Mouse (Mus musculus): ENCODE measurements around the gene 1700028P14Rik. TPM values are rescaled to one million over a fixed set of nuclear protein-coding genes. Genes with fewer than 3 reads are reported as not detected.

Gene 1700028P14Rik
- polyA plus RNA-seq, 1 experiment from 2014 or later = 0.38 TPM

DNA sequence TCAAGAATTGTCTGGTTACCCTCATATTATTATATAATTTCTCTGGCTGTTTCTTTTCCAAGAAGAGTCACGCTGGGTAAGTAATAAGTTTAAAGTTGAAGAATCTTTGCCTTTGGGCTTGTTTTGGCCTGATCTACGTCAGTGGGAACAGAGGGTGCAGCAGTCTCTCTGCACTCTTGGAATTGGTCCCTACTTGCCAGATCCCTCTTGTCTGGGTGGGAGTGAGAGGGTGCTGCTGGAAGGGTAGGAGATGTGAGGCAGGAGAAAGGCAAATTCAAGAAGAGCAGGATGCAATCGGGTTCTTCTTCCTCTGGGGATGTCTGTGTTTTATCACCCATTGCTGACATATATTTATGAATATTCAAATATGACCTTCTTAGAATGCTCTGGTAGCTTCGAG, 42.9 kb downstream of the 1700028P14Rik start:
- DNase-seq (ENCODE audit: low spot score) = no peak

DNA sequence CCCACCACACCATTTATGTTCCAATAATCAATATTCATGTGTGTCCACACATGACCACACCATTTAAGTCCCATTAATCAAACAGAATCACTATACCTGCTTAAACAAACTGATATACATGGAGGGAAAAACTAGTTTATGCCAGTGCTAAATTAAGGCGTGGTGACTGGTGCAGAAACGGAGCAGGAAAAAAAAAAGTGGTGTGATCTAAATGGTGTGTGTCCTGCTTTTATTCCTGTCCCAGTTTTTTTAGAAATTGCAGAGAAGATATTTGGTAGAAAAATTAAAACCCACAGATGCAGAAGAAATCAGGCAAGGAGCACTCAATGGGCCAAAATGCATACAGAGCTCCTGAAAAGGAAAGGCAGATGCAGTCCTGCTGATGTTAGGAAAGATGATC, 44.7 kb downstream of the 1700028P14Rik start:
- no peak for DNase-seq (ENCODE audit: low spot score)

DNA sequence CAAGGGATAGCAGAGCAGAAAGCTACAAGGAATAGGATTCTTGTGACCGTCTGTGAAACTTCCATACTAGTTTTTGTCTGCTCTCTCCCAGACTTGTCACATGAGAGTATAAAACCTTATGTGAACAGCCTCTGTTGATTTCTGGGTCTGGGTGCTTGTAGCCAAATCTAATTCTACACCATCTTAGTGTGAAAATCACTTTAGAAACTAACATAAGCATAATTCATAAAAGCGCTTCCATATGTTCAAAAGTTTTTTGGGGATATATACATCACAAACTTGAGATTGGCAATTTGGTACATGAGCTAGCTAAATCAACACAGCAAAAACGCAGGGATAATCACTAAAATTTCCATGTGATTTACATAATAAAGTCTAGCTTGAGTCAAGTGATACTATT, 57.7 kb downstream of the 1700028P14Rik start:
- DNase-seq (ENCODE audit: low spot score) = no peak

DNA sequence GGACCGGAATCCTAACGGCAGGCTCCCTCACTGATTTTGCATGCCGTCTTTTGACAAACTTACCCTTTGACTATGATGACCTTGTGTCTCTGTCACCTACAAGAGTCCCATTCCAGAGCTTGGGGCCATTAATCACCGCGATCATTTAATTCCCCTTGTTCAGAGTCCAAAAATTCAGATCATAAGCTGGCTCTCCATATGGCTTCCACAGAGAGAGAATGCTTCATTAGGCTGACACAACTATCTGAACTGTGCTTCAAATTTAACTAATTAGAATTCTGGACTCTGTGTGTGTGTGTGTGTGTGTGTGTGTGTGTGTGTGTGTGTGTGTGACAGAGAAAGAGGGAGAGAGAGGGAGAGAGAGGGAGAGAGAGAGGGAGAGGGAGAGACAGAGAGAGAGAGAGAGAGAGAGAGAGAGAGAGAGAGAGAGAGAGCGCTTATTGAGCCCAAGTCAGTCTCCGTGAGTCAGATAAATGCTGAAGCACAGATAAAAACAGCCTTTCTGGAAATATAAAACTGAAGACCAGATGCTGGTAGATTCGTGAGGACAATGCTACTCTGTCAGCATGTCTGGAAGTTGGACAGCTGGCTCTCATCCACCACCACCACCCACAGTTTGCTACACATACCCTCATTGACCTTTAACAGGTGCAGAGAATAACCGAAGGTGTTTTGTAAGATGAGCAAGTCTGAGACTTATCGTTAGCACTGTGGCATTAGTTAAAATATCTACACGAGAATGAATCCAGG, 73.8 kb downstream of the 1700028P14Rik start:
- no peak for DNase-seq (ENCODE audit: low spot score)

DNA sequence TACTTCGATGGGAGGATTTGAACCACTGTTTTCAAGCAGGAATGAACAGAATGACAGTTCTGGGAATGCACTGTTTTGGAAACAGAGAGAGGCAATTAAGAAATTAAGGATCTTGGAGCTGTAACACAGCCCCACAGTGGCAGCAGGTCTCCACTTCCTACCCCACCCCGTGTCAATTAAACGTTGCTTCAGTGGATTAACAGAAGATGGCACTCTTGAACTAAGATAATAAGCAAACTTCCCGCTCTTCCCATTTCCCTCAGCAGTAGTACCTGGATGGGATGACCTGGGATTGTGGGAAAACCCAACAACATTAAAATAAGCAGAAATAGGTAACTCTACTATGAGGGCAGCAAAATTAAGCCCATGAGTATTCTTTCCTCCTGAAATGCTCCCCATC, 75.9 kb downstream of the 1700028P14Rik start:
- no peak for DNase-seq (ENCODE audit: low spot score)

DNA sequence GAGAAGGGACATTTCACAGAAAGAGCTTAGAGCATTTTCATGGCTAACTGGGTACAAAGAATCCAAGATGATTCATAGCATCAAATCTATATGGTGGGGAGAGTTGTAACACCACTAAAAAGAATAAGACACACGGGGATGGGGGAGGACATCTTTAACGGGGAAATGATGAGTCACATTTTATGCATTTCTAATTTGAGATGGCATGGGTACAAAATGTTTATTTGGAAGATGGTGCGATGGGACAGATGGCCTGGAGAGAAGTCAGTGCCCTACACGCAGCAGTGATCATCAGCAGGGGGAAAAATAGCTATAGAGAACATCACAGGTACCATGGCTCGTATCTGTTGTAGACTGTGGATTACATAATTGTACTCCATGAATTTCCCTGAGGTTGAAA, 88.9 kb downstream of the 1700028P14Rik start:
- no peak for DNase-seq (ENCODE audit: low spot score)

DNA sequence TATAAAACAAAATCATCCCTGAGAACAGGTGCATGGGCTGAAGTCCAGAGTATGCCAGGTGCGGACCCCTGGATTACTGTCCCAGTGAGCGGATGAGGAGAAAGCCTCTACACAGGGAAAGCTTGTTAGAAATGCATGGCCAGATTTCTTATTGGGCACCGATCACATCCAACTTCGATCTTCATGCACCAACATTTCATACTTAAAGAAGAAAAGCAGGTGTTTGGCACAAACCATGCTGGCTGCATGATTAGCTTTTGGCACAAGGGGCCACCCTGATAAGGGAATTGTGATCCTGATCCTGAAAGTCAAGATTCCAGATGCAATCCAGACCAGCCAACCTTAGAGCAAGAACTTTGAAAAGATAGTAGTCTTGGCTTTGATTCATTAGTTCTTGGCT, 90.0 kb downstream of the 1700028P14Rik start:
- DNase-seq (ENCODE audit: low spot score) = no peak

DNA sequence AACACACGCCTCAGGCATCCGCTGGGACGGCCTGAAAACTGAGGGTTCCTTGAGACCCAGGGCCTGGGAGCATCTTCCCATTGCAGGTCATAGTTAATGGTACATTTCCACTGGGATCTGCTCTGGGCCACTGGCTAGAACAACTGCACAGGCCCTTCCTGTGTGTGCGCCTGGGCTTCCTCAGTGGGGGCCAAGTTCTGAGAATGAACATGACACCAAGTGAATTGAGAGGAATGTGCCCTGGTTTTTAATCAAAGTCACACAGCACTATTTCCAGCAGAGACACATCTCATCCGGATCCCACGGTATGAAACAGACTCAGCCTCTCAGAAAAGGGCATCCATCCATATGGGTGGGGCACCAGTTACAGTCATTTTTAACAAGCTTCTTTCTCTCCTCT, 90.6 kb downstream of the 1700028P14Rik start:
- DNase-seq (ENCODE audit: low spot score) = no peak

DNA sequence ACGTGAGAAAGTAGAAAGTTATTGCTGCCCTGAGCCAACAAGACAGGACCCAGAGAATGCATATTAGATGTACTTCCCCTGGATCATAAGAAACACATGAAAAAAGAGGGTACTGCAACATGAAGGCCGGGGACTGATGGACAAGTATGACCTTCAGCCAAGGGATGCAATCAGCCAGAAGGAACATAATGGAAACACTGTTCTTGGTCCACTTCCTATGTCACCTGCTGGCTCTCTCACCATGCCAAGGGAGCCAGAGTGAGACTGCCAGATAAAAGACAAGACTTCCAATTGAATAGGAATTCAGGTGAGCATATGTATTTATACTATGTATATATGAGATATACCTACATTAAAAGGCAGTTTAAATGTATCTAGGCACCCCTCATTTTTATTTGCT, 99.2 kb downstream of the 1700028P14Rik start:
- no peak for DNase-seq (ENCODE audit: low spot score)

DNA sequence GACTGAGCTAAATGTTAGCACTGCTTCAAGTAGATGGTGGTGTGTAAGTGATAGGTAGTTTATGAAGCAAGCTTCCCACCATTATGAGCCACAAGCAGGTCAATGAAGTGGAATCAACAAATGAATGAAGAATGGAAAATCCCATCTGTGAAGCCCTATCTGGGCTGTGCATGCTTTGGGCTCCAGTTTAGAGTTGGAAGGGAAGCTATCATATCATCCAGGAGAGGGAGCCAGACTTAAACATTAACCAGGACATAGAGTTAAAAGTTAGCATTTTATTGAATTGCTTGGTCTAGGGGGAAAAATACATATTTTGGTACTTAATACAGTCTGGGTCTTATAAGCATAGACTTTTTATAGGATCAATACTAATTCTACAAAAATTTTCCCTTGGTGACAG, 107.0 kb downstream of the 1700028P14Rik start:
- no peak for DNase-seq (ENCODE audit: low spot score)

DNA sequence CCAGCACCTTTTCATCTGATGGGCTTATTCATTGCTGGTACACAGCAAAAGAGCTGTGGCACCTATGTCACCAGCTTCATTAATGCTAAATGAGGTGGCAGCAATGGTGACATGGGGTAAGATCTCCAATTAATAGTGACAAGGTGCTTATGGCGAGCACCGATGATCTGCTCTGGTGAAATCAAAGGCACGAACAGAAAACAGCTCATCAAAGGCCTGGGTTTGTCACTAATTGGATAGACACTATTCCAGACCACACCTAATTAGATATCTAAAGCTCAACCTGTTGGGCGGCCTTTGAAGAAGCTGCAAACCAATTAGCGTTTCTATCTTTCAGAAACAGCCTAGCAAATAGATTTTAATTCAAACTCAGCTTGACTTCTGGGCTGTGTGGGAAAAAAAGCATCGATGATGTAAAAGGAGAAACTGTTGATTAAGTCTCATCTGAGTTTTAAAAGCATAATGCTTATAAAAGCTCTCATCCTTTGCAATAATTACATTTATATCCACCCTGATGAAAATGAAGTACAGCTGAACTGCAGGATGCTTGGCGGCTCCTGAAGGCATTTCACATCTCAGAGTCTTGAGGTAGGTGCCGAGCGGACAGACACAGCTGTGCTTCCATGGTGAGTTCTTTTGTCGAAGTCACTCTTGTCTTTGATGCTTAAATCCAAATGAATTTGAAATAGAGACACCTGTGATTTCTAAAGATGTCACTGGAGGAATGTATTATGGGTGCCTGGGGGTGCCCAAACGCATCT, 109.2 kb downstream of the 1700028P14Rik start:
- DNase-seq (ENCODE audit: low spot score) = no peak

DNA sequence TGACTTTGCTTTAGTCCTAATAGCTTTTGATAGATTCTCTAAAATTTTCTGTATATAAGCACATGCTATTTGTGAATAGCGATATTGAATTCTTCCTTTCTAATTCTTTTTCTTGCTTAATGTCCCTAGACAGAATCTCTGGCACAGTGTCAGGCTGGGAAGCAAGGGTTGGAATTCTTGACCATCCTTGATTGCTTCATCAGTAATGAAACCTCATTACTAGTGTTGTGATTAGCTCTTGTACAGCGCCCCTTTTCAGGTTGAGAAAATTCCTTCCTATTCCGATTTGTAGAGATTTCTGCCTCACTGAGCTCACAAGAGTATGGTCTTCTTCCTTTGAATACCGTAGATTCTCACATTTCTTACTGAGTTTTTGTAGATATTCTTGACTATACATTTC, 109.9 kb downstream of the 1700028P14Rik start:
- no peak for DNase-seq (ENCODE audit: low spot score)

DNA sequence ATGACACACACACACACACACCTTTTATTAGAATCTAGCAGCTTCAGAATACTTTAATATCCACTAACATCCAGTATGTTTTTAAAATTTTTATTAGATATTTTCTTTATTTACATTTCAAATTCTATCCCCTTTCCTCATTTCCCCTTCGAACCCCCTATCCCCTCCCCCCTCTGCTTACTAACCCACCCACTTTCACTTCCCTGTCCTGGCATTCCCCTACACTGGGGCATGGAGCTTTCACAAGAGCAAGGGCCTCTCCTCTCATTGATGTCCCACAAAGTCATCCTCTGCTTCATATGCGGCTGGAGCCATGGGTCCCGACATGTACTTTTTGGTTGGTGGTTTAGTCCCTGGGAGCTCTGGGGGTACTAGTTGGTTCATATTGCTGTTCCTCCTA, 116.9 kb downstream of the 1700028P14Rik start:
- DNase-seq (ENCODE audit: low spot score) = no peak

DNA sequence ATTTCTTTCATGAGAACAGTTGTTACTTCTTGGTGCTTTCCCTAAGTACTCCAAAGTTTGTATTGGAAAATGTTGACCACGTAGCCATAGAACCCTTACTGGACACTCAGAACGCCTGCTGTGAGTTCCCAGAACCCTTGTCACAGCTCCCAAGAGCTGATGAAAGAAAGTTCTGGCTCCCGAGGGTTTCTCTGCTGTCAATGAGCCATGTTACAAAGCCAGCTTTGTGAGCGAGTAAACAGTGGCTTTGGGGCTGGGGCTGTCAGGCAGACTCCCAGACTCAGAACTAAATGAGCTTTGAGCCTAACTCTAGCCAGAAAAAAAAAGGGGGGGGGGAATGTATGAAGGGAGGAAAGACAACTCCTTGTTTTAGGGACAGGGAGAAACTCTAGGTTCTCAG, 120.7 kb downstream of the 1700028P14Rik start:
- no peak for DNase-seq (ENCODE audit: low spot score)

DNA sequence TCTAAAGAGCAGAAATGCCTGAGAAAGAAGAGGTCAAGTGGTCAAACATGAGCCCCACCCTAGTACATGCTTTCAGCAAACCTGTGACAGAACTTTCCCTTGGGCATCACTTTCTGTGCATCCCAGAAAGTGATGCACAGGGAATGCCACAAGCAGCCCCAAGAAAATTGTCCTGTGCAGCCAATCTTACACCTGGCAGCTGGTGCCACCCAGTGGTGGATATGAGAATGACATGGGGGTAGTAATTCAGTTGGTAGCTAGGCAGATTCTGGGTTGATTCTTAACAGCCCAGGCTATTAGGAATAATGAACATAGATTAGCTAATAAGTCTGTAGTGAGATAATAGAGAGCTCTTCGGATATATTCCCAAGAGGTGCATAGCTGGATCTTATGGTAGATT, 128.9 kb downstream of the 1700028P14Rik start:
- peak; percentile 51 for DNase-seq (ENCODE audit: low spot score)

DNA sequence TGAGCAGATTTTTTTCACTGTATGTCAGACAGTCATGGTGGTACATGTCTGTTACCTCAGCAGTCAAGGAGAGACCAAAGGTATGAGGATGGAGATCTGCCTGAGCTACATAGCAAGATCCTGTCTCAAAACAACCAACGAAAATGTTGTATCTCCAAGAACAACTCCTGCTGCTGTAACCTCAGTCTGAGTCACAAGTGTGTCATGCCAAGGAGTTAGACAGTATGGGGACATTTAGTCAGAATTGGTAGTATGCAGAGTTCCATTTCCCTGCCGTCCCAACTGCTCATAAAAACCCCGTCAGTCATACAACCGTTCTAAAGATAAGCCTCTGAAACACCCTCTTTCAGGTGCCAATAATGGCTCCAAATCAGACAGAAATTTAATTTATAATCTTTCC, 130.8 kb downstream of the 1700028P14Rik start:
- no peak for DNase-seq (ENCODE audit: low spot score)

DNA sequence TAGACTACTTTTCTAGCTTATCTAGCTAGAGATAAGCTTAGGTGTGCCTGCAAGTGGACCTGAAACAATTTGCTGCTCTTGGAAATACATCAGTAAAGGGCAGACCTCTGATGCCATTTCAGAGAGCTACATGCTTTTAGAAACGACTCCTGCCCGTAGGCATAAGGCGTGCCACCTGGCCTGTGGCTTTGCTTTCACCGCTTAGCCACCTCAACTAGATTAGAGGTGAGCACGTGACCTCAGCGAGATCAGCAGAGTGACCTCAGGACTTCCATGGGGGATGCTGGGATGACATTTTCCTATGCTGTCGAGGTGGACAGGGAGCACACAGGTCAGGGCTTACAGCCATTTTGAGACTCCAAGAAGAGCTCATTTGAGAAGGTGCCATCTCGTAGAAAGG, 131.5 kb downstream of the 1700028P14Rik start:
- DNase-seq (ENCODE audit: low spot score) = no peak

DNA sequence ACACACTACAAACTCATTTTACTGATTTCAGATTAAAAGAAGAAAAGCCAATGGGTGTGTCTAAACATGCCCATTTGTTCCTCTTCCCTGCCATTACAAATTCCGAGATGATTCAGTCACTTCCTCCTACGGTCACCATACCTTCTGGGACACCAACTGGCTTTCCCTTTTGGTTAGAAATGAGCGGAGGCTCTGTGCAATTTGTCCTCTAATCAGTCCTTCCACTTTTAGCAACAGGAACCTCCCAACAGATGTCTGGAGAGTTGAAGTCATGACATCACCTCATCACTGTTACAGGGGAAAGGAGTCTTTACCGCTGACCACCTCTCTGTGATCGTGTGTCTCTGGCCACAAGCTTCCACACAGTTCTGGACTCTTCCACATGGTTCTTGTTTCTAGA, 132.0 kb downstream of the 1700028P14Rik start:
- no peak for DNase-seq (ENCODE audit: low spot score)

DNA sequence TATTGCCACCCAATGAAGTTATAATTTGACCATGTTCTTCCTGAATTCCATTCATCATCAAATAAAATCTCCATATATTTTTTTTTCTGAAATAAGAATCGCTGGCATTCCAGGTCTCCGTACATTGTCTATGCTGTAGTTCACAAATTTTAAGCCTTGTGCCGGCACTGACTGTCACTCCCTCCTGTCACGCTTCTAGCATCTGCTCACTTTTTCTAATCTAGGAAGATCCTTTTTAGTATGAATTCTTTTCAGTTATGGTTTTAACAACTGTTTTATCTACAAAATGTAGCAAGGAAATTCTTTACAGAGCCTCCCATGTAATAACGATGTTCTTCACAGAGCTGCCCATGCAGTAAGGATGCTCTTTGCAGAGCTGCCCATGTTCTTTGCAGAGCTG, 134.1 kb downstream of the 1700028P14Rik start:
- no peak for DNase-seq (ENCODE audit: low spot score)

DNA sequence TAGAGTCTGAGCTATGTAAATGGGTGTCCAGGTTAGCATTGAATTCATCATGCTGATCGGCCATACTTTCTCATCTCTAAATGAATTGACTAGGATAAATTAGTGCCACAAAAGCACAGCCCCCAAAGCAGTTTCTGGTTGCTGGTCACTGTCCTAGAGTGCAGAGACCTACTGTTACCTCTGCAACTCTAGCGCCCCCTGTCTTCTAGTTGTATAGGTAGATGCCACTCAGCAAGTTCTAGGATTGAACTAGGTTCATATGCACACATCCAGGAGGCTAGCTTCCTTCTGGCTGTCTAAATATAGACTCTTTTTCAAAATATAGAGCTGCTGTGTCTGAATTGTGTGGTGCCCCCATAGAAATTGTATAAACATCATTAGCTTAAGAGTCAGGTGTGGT, 141.3 kb downstream of the 1700028P14Rik start:
- peak; percentile 21 for DNase-seq (ENCODE audit: low spot score)
